Mouse (Mus musculus) neural tube, embryonic 11.5 days (tissue): ENCODE results near the gene Sptssb. TPM values are rescaled to one million over a fixed set of nuclear protein-coding genes. Genes with fewer than 3 reads are reported as not detected.

Source experiments
- ATAC-seq: fragments of 200-750 bp; cut with Nextera tagmentation; 2 replicates; pipeline ENCODE4 v1.8.0; 2017; ENCODE audit warnings: moderate number of reproducible peaks, mild to moderate bottlenecking, moderate TSS enrichment, moderate library complexity; ENCODE audit not compliant: insufficient read depth, low FRiP score, low TSS enrichment
- DNase-seq: peaks from one replicate; pipeline ENCODE4 v3.0.0-alpha.2; 2015; ENCODE audit warnings: low spot score
- H3K27ac ChIP-seq: fragments of 300-500 bp; sonication (generic); 2 replicates; pipeline ENCODE4 v1.5.1; 2014; ENCODE audit warnings: low read depth, mild to moderate bottlenecking, low read length
- H3K27me3 ChIP-seq: fragments of 300-500 bp; sonication (generic); 2 replicates; pipeline ENCODE4 v1.6.1; 2014; ENCODE audit warnings: mild to moderate bottlenecking, low read length, mixed read lengths; ENCODE audit not compliant: control insufficient read depth, insufficient read depth
- H3K36me3 ChIP-seq: fragments of 300-500 bp; sonication (generic); 2 replicates; pipeline ENCODE4 v1.6.1; 2014; ENCODE audit warnings: mild to moderate bottlenecking, low read length, moderate library complexity, mixed read lengths; ENCODE audit not compliant: control insufficient read depth, insufficient read depth
- H3K4me1 ChIP-seq: fragments of 300-500 bp; sonication (generic); 2 replicates; pipeline ENCODE4 v1.6.1; 2014; ENCODE audit warnings: low read length, mixed read lengths; ENCODE audit not compliant: control insufficient read depth, insufficient read depth
- H3K4me2 ChIP-seq: fragments of 300-500 bp; sonication (generic); 2 replicates; pipeline ENCODE4 v1.6.1; 2014; ENCODE audit warnings: low read depth, mild to moderate bottlenecking, moderate library complexity
- H3K4me3 ChIP-seq: fragments of 300-500 bp; sonication (generic); 2 replicates; pipeline ENCODE4 v1.5.1; 2014; ENCODE audit warnings: low read depth, low read length
- H3K9ac ChIP-seq: fragments of 300-500 bp; sonication (generic); 2 replicates; pipeline ENCODE4 v1.6.1; 2014; ENCODE audit warnings: mild to moderate bottlenecking, low read length
- H3K9me3 ChIP-seq: fragments of 300-500 bp; sonication (generic); 2 replicates; pipeline ENCODE4 v1.6.1; 2016; ENCODE audit warnings: low read length; ENCODE audit not compliant: control insufficient read depth
- whole genome bisulfite sequencing: fragments of 180-500 bp; shearing (Covaris S2); extraction: QIAGEN DNeasy Blood & Tissue Kit; methylation state at CpG from one replicate; pipeline ENCODE4 v1.1.7; 2014; 5-methylcytosine and 5-hydroxymethylcytosine counted together
- polyA plus RNA-seq: library from polyadenylated mRNA; unstranded; fragments of >200 nt; fragmentation: Nextera tagmentation; extraction: Ambion mirVana; gene quantifications from 2 replicates; pipeline ENCODE4 v1.2.1, GENCODE M21; 2014

Gene Sptssb
- polyA plus RNA-seq: 0.31 and 0.73 TPM in 2 replicates

- H3K4me1 ChIP-seq: no peaks in the 10 kb centered on the region
- peak; percentile 43; the same call in 1 of the 2 replicates for ATAC-seq
Measured at GRCm38 (mm10) chr3:69859858-69860588, at the start of gene Sptssb. Gene Sptssb (minus strand): TSS chr3:69859940.

GRCm38 (mm10) chr3:69908074-69908473 is 48.3 kb upstream of the Sptssb start:
- Histone ChIP-seq H3K9me3 (no peaks in the 10 kb centered on the region), H3K4me1 (no peaks in the 10 kb centered on the region), H3K27me3 (no peaks in the 10 kb centered on the region), H3K36me3 (no peaks in the 10 kb centered on the region), H3K9ac (no peak overlapping the region), H3K4me3 (no peak overlapping the region), H3K27ac (no peak overlapping the region), H3K4me2 (no peak overlapping the region)
- 57% methylated on average over 4 of the region's 4 CpGs for WGBS
- DNase-seq (no peak), ATAC-seq (no peak)

More at GRCm38 (mm10) chr3:69859858-69860588, at the start of gene Sptssb:
- peak; percentile 44 for DNase-seq
- Histone ChIP-seq H3K9ac (peak within 1 kb of the TSS; percentile 41), H3K4me3 (peak within 1 kb of the TSS; percentile 43), H3K9me3 (no peaks in the 10 kb centered on the region), H3K27ac (no peak within 1 kb of the TSS), H3K27me3 (peaks cover 9% of the 10 kb centered on the region; the same call in 1 of the 2 replicates), H3K4me2 (peak within 1 kb of the TSS; percentile 96), H3K36me3 (no peaks in the 10 kb centered on the region)
- 3% methylated on average over 24 of the region's 24 CpGs for WGBS

GRCm38 (mm10) chr3:69907564-69907963 is 47.8 kb upstream of the Sptssb start:
- Histone ChIP-seq H3K4me3 (no peak overlapping the region), H3K4me1 (no peaks in the 10 kb centered on the region), H3K27me3 (no peaks in the 10 kb centered on the region), H3K9ac (no peak overlapping the region), H3K36me3 (no peaks in the 10 kb centered on the region), H3K9me3 (no peaks in the 10 kb centered on the region), H3K27ac (no peak overlapping the region), H3K4me2 (no peak overlapping the region)
- no peak for DNase-seq
- ATAC-seq: no peak
- WGBS: 63% methylated on average over 6 of the region's 6 CpGs

- no peaks in the 10 kb centered on the region for H3K27me3 ChIP-seq
- H3K4me1 ChIP-seq: no peaks in the 10 kb centered on the region
- H3K4me3 ChIP-seq: no peak overlapping the region
- 92% methylated on average over 9 of the region's 9 CpGs for WGBS
- no peak overlapping the region for H3K9ac ChIP-seq
- no peaks in the 10 kb centered on the region for H3K9me3 ChIP-seq
- H3K36me3 ChIP-seq: no peaks in the 10 kb centered on the region
- H3K4me2 ChIP-seq: no peak overlapping the region
- H3K27ac ChIP-seq: no peak overlapping the region
- no peak for ATAC-seq
- no peak for DNase-seq
Measured at GRCm38 (mm10) chr3:69902787-69903477, 43.2 kb upstream of the Sptssb start.

GRCm38 (mm10) chr3:69902382-69902781 is 42.6 kb upstream of the Sptssb start:
- no peak overlapping the region for H3K27ac ChIP-seq
- ATAC-seq: no peak
- no peaks in the 10 kb centered on the region for H3K27me3 ChIP-seq
- no peaks in the 10 kb centered on the region for H3K36me3 ChIP-seq
- no peak overlapping the region for H3K4me3 ChIP-seq
- WGBS: 51% methylated on average over 2 of the region's 2 CpGs
- no peak overlapping the region for H3K9ac ChIP-seq
- H3K4me2 ChIP-seq: no peak overlapping the region
- no peaks in the 10 kb centered on the region for H3K4me1 ChIP-seq
- H3K9me3 ChIP-seq: no peaks in the 10 kb centered on the region
- no peak for DNase-seq

- no peaks in the 10 kb centered on the region for H3K36me3 ChIP-seq
- no peak for ATAC-seq
Measured at GRCm38 (mm10) chr3:69901874-69902381, 42.2 kb upstream of the Sptssb start.

GRCm38 (mm10) chr3:69900335-69900734 is 40.6 kb upstream of the Sptssb start:
- Histone ChIP-seq H3K4me2 (no peak overlapping the region), H3K4me3 (no peak overlapping the region)
- WGBS: 62% methylated on average over 5 of the region's 5 CpGs

More at GRCm38 (mm10) chr3:69901874-69902381, 42.2 kb upstream of the Sptssb start:
- H3K9me3 ChIP-seq: no peaks in the 10 kb centered on the region
- no peaks in the 10 kb centered on the region for H3K27me3 ChIP-seq
- no peaks in the 10 kb centered on the region for H3K4me1 ChIP-seq
- no peak for DNase-seq
- H3K4me2 ChIP-seq: no peak overlapping the region
- H3K9ac ChIP-seq: no peak overlapping the region
- H3K27ac ChIP-seq: no peak overlapping the region
- no peak overlapping the region for H3K4me3 ChIP-seq

GRCm38 (mm10) chr3:69897917-69898594 is 38.3 kb upstream of the Sptssb start:
- Histone ChIP-seq H3K27me3 (no peaks in the 10 kb centered on the region), H3K4me3 (no peak overlapping the region), H3K36me3 (no peaks in the 10 kb centered on the region), H3K9ac (no peak overlapping the region), H3K4me2 (no peak overlapping the region), H3K27ac (no peak overlapping the region), H3K4me1 (no peaks in the 10 kb centered on the region), H3K9me3 (no peaks in the 10 kb centered on the region)
- 76% methylated on average over 7 of the region's 8 CpGs for WGBS
- ATAC-seq: no peak
- DNase-seq: peak; percentile 38

More at GRCm38 (mm10) chr3:69900335-69900734, 40.6 kb upstream of the Sptssb start:
- Histone ChIP-seq H3K4me1 (no peaks in the 10 kb centered on the region), H3K27ac (no peak overlapping the region), H3K27me3 (no peaks in the 10 kb centered on the region), H3K9me3 (no peaks in the 10 kb centered on the region), H3K9ac (no peak overlapping the region), H3K36me3 (no peaks in the 10 kb centered on the region)
- ATAC-seq (no peak), DNase-seq (no peak)
